Mouse (Mus musculus): ENCODE results near the gene Pip4k2a. TPM values are rescaled to one million over a fixed set of nuclear protein-coding genes. Genes with fewer than 3 reads are reported as not detected.

The Pip4k2a gene
- polyA plus RNA-seq, 1 experiment from 2014 or later, result 8.8 TPM

GRCm38 (mm10) chr2:18884277-18884676 lies 113.6 kb downstream of the Pip4k2a start:
- no peak overlapping the region for H3K4me3 ChIP-seq (ENCODE audit: low read depth, low read length)
- no peaks in the 10 kb centered on the region for H3K36me3 ChIP-seq (ENCODE audit: control insufficient read depth, insufficient read depth, low read length)
- H3K4me1 ChIP-seq (ENCODE audit: control insufficient read depth, insufficient read depth, low read length), result no peaks in the 10 kb centered on the region
- no peak overlapping the region for H3K4me2 ChIP-seq (ENCODE audit: low read depth, severe bottlenecking)
- H3K9me3 ChIP-seq (ENCODE audit: control insufficient read depth, low read length), result no peaks in the 10 kb centered on the region
- ATAC-seq (ENCODE audit: insufficient number of reproducible peaks, low FRiP score, low TSS enrichment, low read depth) (no peak), DNase-seq (ENCODE audit: low spot score) (no peak)
- H3K27me3 ChIP-seq (ENCODE audit: control insufficient read depth, insufficient read depth, low read length), result no peaks in the 10 kb centered on the region
- WGBS, result 89% methylated on average over 3 of the region's 3 CpGs
- H3K9ac ChIP-seq (ENCODE audit: low read length), result no peak overlapping the region
- H3K27ac ChIP-seq (replicated peaks; ENCODE audit: low read depth, low read length), result no peak overlapping the region

- no peak for ATAC-seq (ENCODE audit: insufficient number of reproducible peaks, low FRiP score, low TSS enrichment, low read depth)
- Histone ChIP-seq H3K27ac (replicated peaks; ENCODE audit: low read depth, low read length) (no peak overlapping the region), H3K36me3 (ENCODE audit: control insufficient read depth, insufficient read depth, low read length) (no peaks in the 10 kb centered on the region), H3K4me3 (ENCODE audit: low read depth, low read length) (no peak overlapping the region), H3K27me3 (ENCODE audit: control insufficient read depth, insufficient read depth, low read length) (no peaks in the 10 kb centered on the region), H3K9me3 (ENCODE audit: control insufficient read depth, low read length) (no peaks in the 10 kb centered on the region; the same call in 1 of the 2 replicates), H3K4me2 (ENCODE audit: low read depth, severe bottlenecking) (no peak overlapping the region), H3K9ac (ENCODE audit: low read length) (no peak overlapping the region), H3K4me1 (ENCODE audit: control insufficient read depth, insufficient read depth, low read length) (no peaks in the 10 kb centered on the region)
- whole genome bisulfite sequencing, result 94% methylated on average over 7 of the region's 7 CpGs
- no peak for DNase-seq (ENCODE audit: low spot score)
Observed at GRCm38 (mm10) chr2:18874626-18875025, 123.3 kb downstream of the Pip4k2a start.

GRCm38 (mm10) chr2:18874063-18874462 lies 123.9 kb downstream of the Pip4k2a start:
- Histone ChIP-seq H3K27me3 (ENCODE audit: control insufficient read depth, insufficient read depth, low read length) (no peaks in the 10 kb centered on the region), H3K4me3 (ENCODE audit: low read depth, low read length) (no peak overlapping the region), H3K4me1 (ENCODE audit: control insufficient read depth, insufficient read depth, low read length) (no peaks in the 10 kb centered on the region), H3K27ac (replicated peaks; ENCODE audit: low read depth, low read length) (no peak overlapping the region), H3K36me3 (ENCODE audit: control insufficient read depth, insufficient read depth, low read length) (no peaks in the 10 kb centered on the region), H3K4me2 (ENCODE audit: low read depth, severe bottlenecking) (no peak overlapping the region), H3K9me3 (ENCODE audit: control insufficient read depth, low read length) (no peaks in the 10 kb centered on the region; the same call in 1 of the 2 replicates), H3K9ac (ENCODE audit: low read length) (no peak overlapping the region)
- no peak for DNase-seq (ENCODE audit: low spot score)
- ATAC-seq (ENCODE audit: insufficient number of reproducible peaks, low FRiP score, low TSS enrichment, low read depth), result no peak
- WGBS, result 90% methylated on average over 8 of the region's 8 CpGs

- H3K4me2 ChIP-seq (ENCODE audit: low read depth, severe bottlenecking), result no peak overlapping the region
- no peak overlapping the region for H3K4me3 ChIP-seq (ENCODE audit: low read depth, low read length)
- DNase-seq (ENCODE audit: low spot score) (no peak), ATAC-seq (ENCODE audit: insufficient number of reproducible peaks, low FRiP score, low TSS enrichment, low read depth) (no peak)
- no peaks in the 10 kb centered on the region for H3K36me3 ChIP-seq (ENCODE audit: control insufficient read depth, insufficient read depth, low read length)
- no peaks in the 10 kb centered on the region for H3K27me3 ChIP-seq (ENCODE audit: control insufficient read depth, insufficient read depth, low read length)
- H3K27ac ChIP-seq (replicated peaks; ENCODE audit: low read depth, low read length), result no peak overlapping the region
- WGBS, result 38% methylated on average over 3 of the region's 3 CpGs
- H3K9me3 ChIP-seq (ENCODE audit: control insufficient read depth, low read length), result no peaks in the 10 kb centered on the region; the same call in 1 of the 2 replicates
- no peaks in the 10 kb centered on the region for H3K4me1 ChIP-seq (ENCODE audit: control insufficient read depth, insufficient read depth, low read length)
- no peak overlapping the region for H3K9ac ChIP-seq (ENCODE audit: low read length)
Observed at GRCm38 (mm10) chr2:18873440-18873839, 124.5 kb downstream of the Pip4k2a start.

GRCm38 (mm10) chr2:18872797-18873196 lies 125.1 kb downstream of the Pip4k2a start:
- no peak overlapping the region for H3K4me3 ChIP-seq (ENCODE audit: low read depth, low read length)

GRCm38 (mm10) chr2:18871087-18871486 lies 126.8 kb downstream of the Pip4k2a start:
- Histone ChIP-seq H3K9ac (ENCODE audit: low read length) (no peak overlapping the region), H3K27me3 (ENCODE audit: control insufficient read depth, insufficient read depth, low read length) (no peaks in the 10 kb centered on the region), H3K27ac (replicated peaks; ENCODE audit: low read depth, low read length) (no peak overlapping the region), H3K4me2 (ENCODE audit: low read depth, severe bottlenecking) (no peak overlapping the region), H3K9me3 (ENCODE audit: control insufficient read depth, low read length) (no peaks in the 10 kb centered on the region), H3K4me1 (ENCODE audit: control insufficient read depth, insufficient read depth, low read length) (no peaks in the 10 kb centered on the region), H3K4me3 (ENCODE audit: low read depth, low read length) (no peak overlapping the region), H3K36me3 (ENCODE audit: control insufficient read depth, insufficient read depth, low read length) (no peaks in the 10 kb centered on the region)
- DNase-seq (ENCODE audit: low spot score) (no peak), ATAC-seq (ENCODE audit: insufficient number of reproducible peaks, low FRiP score, low TSS enrichment, low read depth) (no peak)
- 90% methylated on average over 3 of the region's 3 CpGs for WGBS

More at GRCm38 (mm10) chr2:18872797-18873196, 125.1 kb downstream of the Pip4k2a start:
- H3K4me2 ChIP-seq (ENCODE audit: low read depth, severe bottlenecking), result no peak overlapping the region
- no peaks in the 10 kb centered on the region for H3K27me3 ChIP-seq (ENCODE audit: control insufficient read depth, insufficient read depth, low read length)
- WGBS, result 4% methylated on average over 2 of the region's 2 CpGs
- DNase-seq (ENCODE audit: low spot score) (peak; percentile 86), ATAC-seq (ENCODE audit: insufficient number of reproducible peaks, low FRiP score, low TSS enrichment, low read depth) (0 out of 2 replicates have a peak, but pooled peaks have one; percentile 15)
- no peak overlapping the region for H3K27ac ChIP-seq (replicated peaks; ENCODE audit: low read depth, low read length)
- H3K4me1 ChIP-seq (ENCODE audit: control insufficient read depth, insufficient read depth, low read length), result no peaks in the 10 kb centered on the region
- H3K36me3 ChIP-seq (ENCODE audit: control insufficient read depth, insufficient read depth, low read length), result no peaks in the 10 kb centered on the region
- no peak overlapping the region for H3K9ac ChIP-seq (ENCODE audit: low read length)
- H3K9me3 ChIP-seq (ENCODE audit: control insufficient read depth, low read length), result no peaks in the 10 kb centered on the region

DNA sequence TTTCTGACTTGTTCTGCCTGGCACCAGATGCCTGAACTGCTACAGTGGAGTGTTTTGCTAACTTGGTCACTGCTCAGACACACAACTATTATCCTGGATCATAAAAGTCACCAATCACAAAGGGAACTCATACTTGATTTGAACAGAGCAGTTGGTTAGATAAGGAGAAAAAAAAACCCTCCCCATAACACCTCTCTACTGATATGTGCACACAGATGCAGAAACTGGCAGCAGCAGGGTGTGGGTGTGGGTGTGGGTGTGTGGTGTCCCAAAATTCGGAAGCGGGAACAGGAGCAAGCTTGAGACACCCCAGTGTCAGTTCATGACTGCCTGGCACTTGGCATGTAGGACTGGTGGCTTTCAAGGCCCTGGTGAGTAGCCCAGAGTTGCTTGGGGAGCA lies 130.9 kb downstream of the Pip4k2a start:
- Histone ChIP-seq H3K9ac (ENCODE audit: low read length) (no peak overlapping the region), H3K4me1 (ENCODE audit: control insufficient read depth, insufficient read depth, low read length) (no peaks in the 10 kb centered on the region), H3K27ac (replicated peaks; ENCODE audit: low read depth, low read length) (no peak overlapping the region), H3K36me3 (ENCODE audit: control insufficient read depth, insufficient read depth, low read length) (no peaks in the 10 kb centered on the region), H3K4me2 (ENCODE audit: low read depth, severe bottlenecking) (no peak overlapping the region), H3K9me3 (ENCODE audit: control insufficient read depth, low read length) (no peaks in the 10 kb centered on the region), H3K4me3 (ENCODE audit: low read depth, low read length) (no peak overlapping the region), H3K27me3 (ENCODE audit: control insufficient read depth, insufficient read depth, low read length) (no peaks in the 10 kb centered on the region)
- WGBS, result 97% methylated on average over 2 of the region's 2 CpGs
- no peak for DNase-seq (ENCODE audit: low spot score)
- no peak for ATAC-seq (ENCODE audit: insufficient number of reproducible peaks, low FRiP score, low TSS enrichment, low read depth)

GRCm38 (mm10) chr2:18864719-18865118 lies 133.2 kb downstream of the Pip4k2a start:
- Histone ChIP-seq H3K4me3 (ENCODE audit: low read depth, low read length) (no peak overlapping the region), H3K36me3 (ENCODE audit: control insufficient read depth, insufficient read depth, low read length) (no peaks in the 10 kb centered on the region), H3K4me2 (ENCODE audit: low read depth, severe bottlenecking) (no peak overlapping the region), H3K4me1 (ENCODE audit: control insufficient read depth, insufficient read depth, low read length) (0 out of 2 replicates have a peak, but pooled peaks cover 4% of the 10 kb centered on the region), H3K27ac (replicated peaks; ENCODE audit: low read depth, low read length) (no peak overlapping the region), H3K27me3 (ENCODE audit: control insufficient read depth, insufficient read depth, low read length) (no peaks in the 10 kb centered on the region), H3K9ac (ENCODE audit: low read length) (no peak overlapping the region), H3K9me3 (ENCODE audit: control insufficient read depth, low read length) (no peaks in the 10 kb centered on the region)
- DNase-seq (ENCODE audit: low spot score) (no peak), ATAC-seq (ENCODE audit: insufficient number of reproducible peaks, low FRiP score, low TSS enrichment, low read depth) (no peak)
- WGBS, result 81% methylated on average over 5 of the region's 5 CpGs

DNA sequence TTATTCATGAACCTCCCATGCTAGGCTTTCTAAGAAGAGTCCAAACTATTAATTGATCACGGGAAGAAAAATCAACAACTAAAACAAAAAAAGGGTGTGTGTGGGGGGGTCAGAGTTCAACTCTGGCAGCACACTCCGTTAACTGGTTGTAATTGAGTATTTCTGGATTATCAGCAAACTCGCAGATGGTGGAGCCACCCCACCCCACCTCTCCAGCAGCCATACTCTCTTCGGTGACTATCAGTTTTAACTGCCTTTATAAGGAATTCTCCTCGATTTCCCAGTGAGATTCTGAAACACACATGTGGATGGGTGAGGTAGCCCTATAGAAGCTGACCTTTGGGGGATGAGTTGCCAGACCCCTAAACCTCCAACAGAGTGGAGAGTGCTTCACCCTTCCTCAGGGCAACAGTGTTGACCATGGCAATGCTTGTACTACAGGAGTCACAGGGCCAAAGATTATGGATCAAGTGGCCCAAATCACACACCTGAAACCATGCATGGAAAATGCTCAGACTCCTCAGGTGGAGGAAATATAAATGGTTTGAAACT lies 136.2 kb downstream of the Pip4k2a start:
- Histone ChIP-seq H3K36me3 (ENCODE audit: control insufficient read depth, insufficient read depth, low read length) (no peaks in the 10 kb centered on the region), H3K4me3 (ENCODE audit: low read depth, low read length) (no peak overlapping the region), H3K27me3 (ENCODE audit: control insufficient read depth, insufficient read depth, low read length) (no peaks in the 10 kb centered on the region), H3K4me2 (ENCODE audit: low read depth, severe bottlenecking) (no peak overlapping the region), H3K9me3 (ENCODE audit: control insufficient read depth, low read length) (no peaks in the 10 kb centered on the region), H3K27ac (replicated peaks; ENCODE audit: low read depth, low read length) (no peak overlapping the region), H3K4me1 (ENCODE audit: control insufficient read depth, insufficient read depth, low read length) (0 out of 2 replicates have a peak, but pooled peaks cover 4% of the 10 kb centered on the region), H3K9ac (ENCODE audit: low read length) (no peak overlapping the region)
- no peak for DNase-seq (ENCODE audit: low spot score)
- 80% methylated on average over 5 of the region's 5 CpGs for WGBS
- no peak for ATAC-seq (ENCODE audit: insufficient number of reproducible peaks, low FRiP score, low TSS enrichment, low read depth)

All from limb, embryonic 11.5 days (tissue).